Mouse (Mus musculus): ENCODE data around the gene Rhbdf2. TPM values are rescaled to one million over a fixed set of nuclear protein-coding genes. Genes with fewer than 3 reads are reported as not detected.
"Not testable (repeated sequence)": the region's sequence is repeated elsewhere in the genome, so short reads cannot be mapped to it uniquely, and the experiment has no call there.

The Rhbdf2 gene
- polyA plus RNA-seq, 1 experiment from 2014 or later: 1.8 TPM

DNA sequence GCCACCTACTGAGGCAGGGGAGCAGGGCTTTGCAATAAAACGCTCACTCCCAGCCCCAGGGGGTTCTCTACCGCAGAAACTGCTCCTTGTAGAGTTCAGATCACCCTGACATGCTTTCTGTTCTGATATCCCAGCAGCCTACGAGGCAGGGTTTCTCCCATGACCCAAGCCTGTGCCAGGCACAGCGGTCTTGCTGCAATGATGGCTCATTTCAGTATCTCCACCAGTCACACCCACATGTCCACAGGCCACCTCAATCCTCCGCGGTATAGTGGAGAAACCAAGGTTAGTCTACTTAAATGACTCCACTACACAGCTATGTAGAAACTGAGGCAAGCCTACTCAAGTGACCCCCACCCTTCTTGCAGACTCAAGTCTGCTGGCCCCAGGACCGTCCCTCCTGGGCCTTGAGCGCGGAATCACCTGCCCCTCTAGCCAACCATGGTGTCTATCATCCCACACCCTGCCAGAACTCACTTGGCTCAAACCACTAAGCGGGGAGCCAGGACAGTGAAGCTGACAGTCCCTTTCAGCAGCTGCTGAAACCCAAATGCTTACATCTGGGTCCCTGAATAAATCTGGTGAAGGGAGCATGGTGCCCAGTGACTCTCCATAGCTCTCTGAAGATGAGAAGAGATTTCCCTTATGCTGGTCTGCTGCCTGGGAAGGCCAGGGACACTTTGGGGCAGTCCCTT, 6.1 kb downstream of the Rhbdf2 start:
- peaks cover 47% of the 10 kb centered on the region for H3K27me3 ChIP-seq
- no peaks in the 10 kb centered on the region for H3K9me3 ChIP-seq
- no peak overlapping the region for H3K4me3 ChIP-seq
- no peak overlapping the region for H3K27ac ChIP-seq (replicated peaks)
- H3K9ac ChIP-seq (replicated peaks): no peak overlapping the region
- H3K4me1 ChIP-seq: peaks cover 28% of the 10 kb centered on the region
- H3K36me3 ChIP-seq: no peaks in the 10 kb centered on the region
- ATAC-seq (ENCODE audit: low FRiP score, low read depth): no peak
- 76% methylated on average over 10 of the region's 10 CpGs for WGBS
- no peak overlapping the region for H3K4me2 ChIP-seq (replicated peaks)

DNA sequence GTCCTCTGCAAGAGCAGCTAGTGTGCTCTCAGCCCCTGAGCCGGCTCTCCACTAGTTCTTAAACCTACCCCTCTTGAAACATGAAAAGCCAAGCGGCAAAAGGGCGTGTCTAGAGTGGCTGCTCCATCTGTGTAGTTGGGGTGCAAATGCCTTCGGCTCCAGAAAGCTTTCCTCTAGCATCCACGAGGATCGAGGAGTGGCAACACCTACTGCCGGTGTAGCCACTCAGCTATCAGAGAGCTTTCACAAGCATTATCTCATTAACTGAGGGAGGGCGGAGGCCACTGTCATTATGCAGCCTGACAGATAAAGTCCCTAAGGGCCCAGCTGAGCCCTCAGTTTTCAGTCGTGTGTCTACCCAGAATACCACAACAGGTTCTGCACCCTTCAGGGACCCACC, 6.7 kb downstream of the Rhbdf2 start:
- Histone ChIP-seq H3K9ac (replicated peaks) (no peak overlapping the region), H3K4me3 (no peak overlapping the region), H3K27ac (replicated peaks) (no peak overlapping the region), H3K4me2 (replicated peaks) (no peak overlapping the region), H3K9me3 (no peaks in the 10 kb centered on the region), H3K36me3 (no peaks in the 10 kb centered on the region), H3K4me1 (peaks cover 28% of the 10 kb centered on the region), H3K27me3 (peaks cover 42% of the 10 kb centered on the region)
- WGBS: 46% methylated on average over 9 of the region's 9 CpGs
- ATAC-seq (ENCODE audit: low FRiP score, low read depth): no peak

DNA sequence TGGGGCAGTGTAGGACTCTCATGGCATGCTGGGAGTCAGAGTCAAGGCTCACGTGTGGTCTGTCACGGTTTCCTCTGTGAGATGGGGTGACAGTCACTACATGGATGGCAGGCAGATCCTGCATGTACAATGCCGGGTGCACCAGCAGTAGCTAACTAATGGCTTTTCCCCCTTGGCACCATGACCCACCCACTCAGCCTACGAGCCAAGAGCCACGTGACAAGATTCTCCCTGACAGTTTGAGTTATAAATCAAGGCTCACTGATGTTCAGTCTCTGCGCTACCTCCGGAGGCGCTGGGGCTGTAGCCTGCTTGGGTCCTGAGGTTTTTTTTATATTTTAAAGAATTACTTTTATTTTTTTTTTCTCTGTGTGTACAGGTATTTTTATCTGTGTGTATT, 7.3 kb downstream of the Rhbdf2 start:
- H3K36me3 ChIP-seq: no peaks in the 10 kb centered on the region
- no peak overlapping the region for H3K4me3 ChIP-seq
- H3K4me1 ChIP-seq: peaks cover 28% of the 10 kb centered on the region
- H3K4me2 ChIP-seq (replicated peaks): no peak overlapping the region
- H3K27me3 ChIP-seq: peaks cover 37% of the 10 kb centered on the region
- no peak for ATAC-seq (ENCODE audit: low FRiP score, low read depth)
- WGBS: 88% methylated on average over 8 of the region's 8 CpGs
- no peak overlapping the region for H3K9ac ChIP-seq (replicated peaks)
- no peak overlapping the region for H3K27ac ChIP-seq (replicated peaks)
- H3K9me3 ChIP-seq: no peaks in the 10 kb centered on the region

DNA sequence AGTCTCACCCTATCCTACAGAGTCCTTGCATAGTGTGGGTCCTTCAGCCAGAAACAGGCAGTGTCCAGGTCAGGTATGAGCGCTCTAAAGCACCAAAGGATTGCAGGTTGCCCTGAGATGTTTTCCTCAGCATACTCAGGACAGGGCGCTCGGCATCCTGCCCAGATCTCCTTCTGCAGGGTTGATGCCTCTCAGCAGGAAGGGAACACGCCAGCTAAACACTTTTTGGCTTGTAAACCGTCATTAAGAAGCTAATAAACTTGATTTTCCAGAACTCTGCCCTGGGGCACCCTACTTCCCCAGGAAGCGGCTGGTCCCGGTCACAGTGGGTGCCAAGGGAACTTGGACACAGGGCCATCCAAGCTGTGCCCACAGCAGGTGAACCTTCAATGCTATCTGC, 7.7 kb downstream of the Rhbdf2 start:
- ATAC-seq (ENCODE audit: low FRiP score, low read depth): no peak
- peaks cover 25% of the 10 kb centered on the region for H3K4me1 ChIP-seq
- no peak overlapping the region for H3K9ac ChIP-seq (replicated peaks)
- no peaks in the 10 kb centered on the region for H3K36me3 ChIP-seq
- H3K27me3 ChIP-seq: peaks cover 33% of the 10 kb centered on the region
- no peak overlapping the region for H3K4me2 ChIP-seq (replicated peaks)
- no peaks in the 10 kb centered on the region for H3K9me3 ChIP-seq
- WGBS: 88% methylated on average over 7 of the region's 7 CpGs
- no peak overlapping the region for H3K27ac ChIP-seq (replicated peaks)
- H3K4me3 ChIP-seq: no peak overlapping the region

DNA sequence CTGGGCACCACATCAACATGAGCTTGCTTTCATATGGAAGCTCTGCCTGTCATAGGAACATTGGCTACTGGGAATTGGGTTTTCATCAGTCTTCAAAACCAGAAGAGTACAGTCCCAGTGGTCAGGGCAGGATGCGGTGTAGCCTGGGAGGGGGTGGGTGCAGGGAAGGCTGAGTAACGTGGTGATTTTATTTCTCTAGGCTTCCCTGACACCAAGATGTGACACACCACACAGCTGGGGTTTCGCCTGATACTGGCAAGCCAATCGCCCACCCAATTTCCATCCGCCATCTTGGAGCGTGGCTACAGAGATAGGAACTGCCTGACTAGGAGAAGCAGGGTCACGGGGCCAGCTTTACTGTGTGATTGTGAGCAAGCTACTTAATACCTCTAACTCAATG, 8.2 kb downstream of the Rhbdf2 start:
- Histone ChIP-seq H3K9me3 (no peaks in the 10 kb centered on the region), H3K4me3 (no peak overlapping the region), H3K27me3 (peaks cover 28% of the 10 kb centered on the region), H3K27ac (replicated peaks) (no peak overlapping the region), H3K36me3 (no peaks in the 10 kb centered on the region), H3K9ac (replicated peaks) (no peak overlapping the region), H3K4me1 (peaks cover 20% of the 10 kb centered on the region), H3K4me2 (replicated peaks) (no peak overlapping the region)
- ATAC-seq (ENCODE audit: low FRiP score, low read depth): no peak
- 87% methylated on average over 7 of the region's 7 CpGs for WGBS

DNA sequence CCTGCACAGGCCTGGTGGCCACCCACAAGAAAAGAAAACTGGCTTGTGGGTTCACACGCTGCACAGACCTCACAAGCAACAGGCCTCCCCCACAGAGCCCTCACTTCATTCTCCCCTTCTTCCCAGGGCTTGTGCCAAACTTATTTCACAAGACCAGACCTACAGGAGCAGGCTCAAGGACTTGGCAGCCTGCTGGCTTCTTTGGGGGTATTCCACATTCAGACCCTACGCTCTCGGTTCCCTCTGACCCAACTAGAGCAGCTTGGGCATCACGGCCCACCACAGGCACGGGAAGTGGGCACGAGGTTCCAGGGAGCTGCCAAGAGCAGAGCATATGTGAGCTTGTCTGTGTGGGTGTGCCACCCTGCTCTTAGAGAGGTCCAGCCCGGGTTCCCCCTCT, 9.2 kb downstream of the Rhbdf2 start:
- no peak overlapping the region for H3K27ac ChIP-seq (replicated peaks)

DNA sequence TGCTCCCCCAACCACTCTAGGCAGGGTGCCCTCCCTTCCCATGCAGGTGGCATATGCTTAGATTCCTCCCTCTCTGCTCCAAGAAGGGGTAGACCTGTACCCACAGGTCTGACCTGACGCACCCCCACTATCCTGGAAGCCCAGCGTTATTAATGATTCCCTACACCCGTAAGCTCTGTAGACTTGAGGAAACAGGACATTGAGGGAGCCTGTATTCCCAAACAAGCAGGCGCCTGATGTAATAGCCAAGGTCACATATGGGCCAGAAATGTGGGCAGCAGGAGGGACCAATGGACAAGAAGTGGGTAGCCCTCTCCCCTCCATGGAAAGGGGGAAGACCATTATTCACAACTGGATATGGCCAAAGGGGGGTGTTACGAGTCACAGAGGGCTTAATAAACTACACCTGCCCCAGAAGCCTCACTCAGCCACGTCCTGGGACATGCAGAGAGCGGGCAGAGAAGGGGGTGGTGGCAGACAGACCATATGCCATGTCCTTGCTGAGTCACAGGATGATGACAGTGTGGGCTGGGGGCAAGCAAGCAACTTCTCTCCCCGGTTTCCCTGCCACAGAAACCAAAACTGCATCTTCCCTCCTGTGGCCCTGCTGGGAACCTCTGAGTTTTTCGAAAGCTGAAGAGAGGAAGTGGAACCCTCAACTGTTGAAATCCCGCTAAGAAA, 10.2 kb downstream of the Rhbdf2 start:
- peaks cover 7% of the 10 kb centered on the region for H3K27me3 ChIP-seq
- no peak for ATAC-seq (ENCODE audit: low FRiP score, low read depth)
- WGBS: 81% methylated on average over 10 of the region's 10 CpGs
- peaks cover 16% of the 10 kb centered on the region; the same call in 1 of the 2 replicates for H3K4me1 ChIP-seq
- no peak overlapping the region for H3K4me3 ChIP-seq
- no peaks in the 10 kb centered on the region for H3K9me3 ChIP-seq
- no peaks in the 10 kb centered on the region for H3K36me3 ChIP-seq
- no peak overlapping the region for H3K27ac ChIP-seq (replicated peaks)
- no peak overlapping the region for H3K9ac ChIP-seq (replicated peaks)
- H3K4me2 ChIP-seq (replicated peaks): no peak overlapping the region

More for the DNA sequence above, 9.2 kb downstream of the Rhbdf2 start:
- WGBS: 91% methylated on average over 7 of the region's 7 CpGs
- Histone ChIP-seq H3K4me1 (peaks cover 16% of the 10 kb centered on the region; the same call in 1 of the 2 replicates), H3K27me3 (peaks cover 17% of the 10 kb centered on the region), H3K36me3 (no peaks in the 10 kb centered on the region), H3K9me3 (no peaks in the 10 kb centered on the region), H3K9ac (replicated peaks) (no peak overlapping the region), H3K4me3 (no peak overlapping the region), H3K4me2 (replicated peaks) (no peak overlapping the region)
- no peak for ATAC-seq (ENCODE audit: low FRiP score, low read depth)

DNA sequence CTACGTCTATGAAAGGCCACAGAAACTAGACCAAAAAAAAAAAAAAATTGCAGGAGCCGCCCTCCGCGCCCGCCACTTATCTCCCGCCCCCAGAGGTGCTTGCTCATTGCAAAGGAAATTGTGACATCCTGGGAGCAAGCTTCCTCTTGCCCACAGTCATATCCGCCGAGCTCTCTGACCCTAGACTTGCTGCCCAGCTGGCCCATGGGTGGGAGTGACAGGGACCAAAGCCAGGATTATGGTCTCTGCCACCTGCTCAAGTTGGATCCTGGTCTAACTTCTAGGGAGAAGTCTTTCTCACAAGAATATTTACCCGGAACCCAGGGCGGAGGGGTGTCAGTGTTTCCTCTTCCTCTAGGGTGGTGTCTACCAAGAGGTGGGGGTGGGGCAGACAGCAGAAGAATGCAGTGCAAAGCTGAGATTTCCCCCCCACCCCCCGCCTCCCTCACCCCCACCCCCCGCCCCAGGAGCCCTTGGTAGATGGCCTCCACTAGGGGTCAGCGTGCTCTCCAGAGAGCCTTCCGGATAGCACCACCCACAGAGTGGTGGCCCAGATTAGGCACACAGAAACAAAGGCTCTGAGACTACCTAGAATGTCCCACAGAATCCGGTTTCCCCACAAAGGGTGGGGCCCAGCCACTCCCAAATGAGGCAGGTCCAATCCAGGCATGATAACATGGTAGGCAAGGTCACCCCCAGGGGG, 10.9 kb downstream of the Rhbdf2 start:
- 55% methylated on average over 15 of the region's 15 CpGs for WGBS
- Histone ChIP-seq H3K36me3 (no peaks in the 10 kb centered on the region), H3K4me2 (replicated peaks) (no peak overlapping the region), H3K9me3 (no peaks in the 10 kb centered on the region), H3K9ac (replicated peaks) (no peak overlapping the region), H3K27ac (replicated peaks) (no peak overlapping the region), H3K4me3 (no peak overlapping the region), H3K27me3 (no peaks in the 10 kb centered on the region; the same call in 1 of the 2 replicates), H3K4me1 (peaks cover 11% of the 10 kb centered on the region; the same call in 1 of the 2 replicates)
- ATAC-seq (ENCODE audit: low FRiP score, low read depth): no peak

DNA sequence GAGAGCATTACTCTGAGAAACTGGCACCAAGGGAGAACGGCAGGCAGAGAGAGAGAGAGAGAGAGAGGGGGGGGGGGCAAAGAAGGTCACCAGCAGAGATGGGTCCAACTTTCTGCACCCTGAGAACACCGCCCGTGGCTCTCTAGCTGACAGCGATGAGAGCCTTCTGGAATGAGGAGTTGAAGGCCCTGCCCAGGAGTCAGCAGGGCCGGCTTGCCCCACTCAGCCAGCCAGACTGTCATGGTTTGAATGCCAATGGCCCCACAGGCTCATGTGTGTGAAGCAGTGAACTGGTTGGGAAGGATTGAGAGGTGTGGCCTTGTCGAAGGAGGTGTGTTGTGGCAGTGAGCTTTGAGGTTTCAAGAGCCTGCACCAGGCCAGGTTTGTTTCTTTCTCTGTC, 13.6 kb downstream of the Rhbdf2 start:
- H3K4me1 ChIP-seq: 0 out of 2 replicates have a peak, but pooled peaks cover 3% of the 10 kb centered on the region
- H3K36me3 ChIP-seq: no peaks in the 10 kb centered on the region
- H3K4me3 ChIP-seq: no peak overlapping the region
- no peaks in the 10 kb centered on the region for H3K9me3 ChIP-seq
- WGBS: 90% methylated on average over 6 of the region's 6 CpGs
- H3K9ac ChIP-seq (replicated peaks): no peak overlapping the region
- no peak for ATAC-seq (ENCODE audit: low FRiP score, low read depth)
- H3K4me2 ChIP-seq (replicated peaks): no peak overlapping the region
- H3K27me3 ChIP-seq: no peaks in the 10 kb centered on the region
- no peak overlapping the region for H3K27ac ChIP-seq (replicated peaks)

DNA sequence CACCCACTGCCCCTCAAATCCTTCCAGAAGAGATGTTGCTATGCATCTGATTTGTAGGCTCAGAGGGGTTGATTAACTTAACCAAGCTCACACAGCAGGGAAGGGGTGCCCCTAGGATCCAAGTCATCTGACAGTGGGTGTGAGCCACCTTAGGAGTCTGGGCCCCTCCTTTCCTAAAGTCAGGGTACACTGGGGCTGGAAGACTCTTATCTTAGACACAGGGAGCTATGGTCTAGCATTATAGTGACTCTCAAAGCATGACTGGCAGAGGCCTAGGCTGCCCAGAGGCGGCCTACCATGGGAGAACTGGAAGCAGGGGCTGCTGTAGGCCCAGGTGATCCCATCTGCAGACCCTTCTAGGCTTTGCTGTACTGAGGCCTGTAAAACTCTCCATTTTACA, 14.3 kb downstream of the Rhbdf2 start:
- H3K27me3 ChIP-seq: no peaks in the 10 kb centered on the region
- ATAC-seq (ENCODE audit: low FRiP score, low read depth): no peak
- H3K27ac ChIP-seq (replicated peaks): no peak overlapping the region
- H3K36me3 ChIP-seq: no peaks in the 10 kb centered on the region
- WGBS: 95% methylated on average over 1 of the region's 1 CpGs
- H3K4me3 ChIP-seq: no peak overlapping the region
- no peak overlapping the region for H3K4me2 ChIP-seq (replicated peaks)
- H3K9ac ChIP-seq (replicated peaks): no peak overlapping the region
- 0 out of 2 replicates have a peak, but pooled peaks cover 3% of the 10 kb centered on the region for H3K4me1 ChIP-seq
- H3K9me3 ChIP-seq: no peaks in the 10 kb centered on the region

DNA sequence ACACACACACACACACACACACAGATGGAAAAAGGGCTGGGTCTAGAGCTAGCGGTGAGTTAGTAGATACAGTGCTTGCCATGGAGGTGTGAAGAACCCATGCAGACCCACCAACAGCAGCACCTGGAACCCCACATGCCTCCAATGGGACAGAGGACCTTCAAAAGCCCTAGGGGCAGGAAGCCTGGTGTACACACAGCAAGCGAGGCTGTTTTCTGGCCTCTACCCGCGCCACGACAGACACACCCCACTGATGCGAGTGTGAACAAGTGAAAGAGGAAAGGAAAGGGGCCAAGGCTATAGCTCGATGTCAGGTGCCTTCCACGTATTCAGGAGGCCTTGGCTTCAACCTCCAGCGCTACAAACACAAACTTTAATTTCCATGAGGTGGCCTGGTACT, 14.9 kb downstream of the Rhbdf2 start:
- Histone ChIP-seq H3K4me1 (0 out of 2 replicates have a peak, but pooled peaks cover 4% of the 10 kb centered on the region), H3K9ac (replicated peaks) (no peak overlapping the region), H3K36me3 (no peaks in the 10 kb centered on the region), H3K4me2 (replicated peaks) (no peak overlapping the region), H3K4me3 (no peak overlapping the region), H3K9me3 (no peaks in the 10 kb centered on the region), H3K27me3 (no peaks in the 10 kb centered on the region), H3K27ac (replicated peaks) (no peak overlapping the region)
- ATAC-seq (ENCODE audit: low FRiP score, low read depth): no peak
- WGBS: 89% methylated on average over 9 of the region's 9 CpGs

DNA sequence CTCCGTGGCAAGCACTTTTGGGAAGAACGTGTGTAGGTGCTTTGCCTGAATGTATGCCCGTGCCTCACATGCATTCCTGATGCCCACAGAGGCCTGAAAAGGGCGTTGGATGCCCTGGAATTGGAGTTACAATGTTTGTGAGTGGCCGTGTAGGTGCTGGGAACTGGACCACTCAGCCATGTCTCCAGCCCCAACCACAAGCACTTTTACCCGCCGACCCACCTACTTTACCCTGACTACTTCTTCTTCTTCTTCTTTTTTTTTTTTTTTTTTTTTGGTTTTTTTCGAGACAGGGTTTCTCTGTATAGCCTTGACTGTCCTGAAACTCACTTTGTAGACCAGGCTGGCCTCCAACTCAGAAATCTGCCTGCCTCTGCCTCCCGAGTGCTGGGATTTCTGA, 15.7 kb downstream of the Rhbdf2 start:
- H3K9me3 ChIP-seq; H3K36me3 ChIP-seq; H3K9ac ChIP-seq (replicated peaks); ATAC-seq (ENCODE audit: low FRiP score, low read depth); H3K4me1 ChIP-seq; H3K27ac ChIP-seq (replicated peaks); H3K4me3 ChIP-seq; H3K27me3 ChIP-seq; H3K4me2 ChIP-seq (replicated peaks): not testable (repeated sequence)
- 89% methylated on average over 8 of the region's 9 CpGs for WGBS

All from midbrain, embryonic 12.5 days (tissue).